Mouse (Mus musculus) lung, adult 2 months (tissue): Measurements from ENCODE around the gene Sp3. TPM values are rescaled to one million over a fixed set of nuclear protein-coding genes. Genes with fewer than 3 reads are reported as not detected.
"Not testable (repeated sequence)": the region's sequence is repeated elsewhere in the genome, so short reads cannot be mapped to it uniquely, and the experiment has no call there.

ENCODE experiments used
- DNase-seq: peaks from one replicate; pipeline ENCODE4 v3.0.0; 2022
- H3K4me1 ChIP-seq: fragments of 200-500 bp; 2 replicates; pipeline ENCODE4 v1.6.1; 2011; ENCODE audit warnings: low read length; ENCODE audit not compliant: control insufficient read depth, insufficient read depth
- H3K4me3 ChIP-seq: fragments of 200-500 bp; replicated peaks from 2 replicates; pipeline ENCODE3; 2011; ENCODE audit warnings: low read depth, mild to moderate bottlenecking, control low read depth, low read length; ENCODE audit errors: extremely low read depth
- CTCF ChIP-seq: fragments of 200-500 bp; IDR thresholded peaks from 2 replicates; pipeline ENCODE4 v1.5.1; 2011; ENCODE audit warnings: mild to moderate bottlenecking, low read length, control low read depth; ENCODE audit not compliant: insufficient read depth
- POLR2A ChIP-seq: fragments of 200-500 bp; IDR thresholded peaks from 2 replicates; pipeline ENCODE4 v1.6.1; 2011; ENCODE audit warnings: low read depth, mild to moderate bottlenecking, control low read depth, low read length, borderline replicate concordance; ENCODE audit errors: extremely low read depth
- WGBS: fragments of 180-500 bp; shearing (Covaris S2); methylation state at CpG from one replicate; pipeline ENCODE4 v1.1.7; 2018; 5-methylcytosine and 5-hydroxymethylcytosine counted together
- polyA plus RNA-seq: library from polyadenylated mRNA; depleted of rRNA; stranded (reverse); fragments of >200 nt; gene quantifications from 2 replicates; pipeline ENCODE4 v1.2.3, GENCODE M21; 2012; rRNA removed

The Sp3 gene
- polyA plus RNA-seq, 1 experiment = 16.5 TPM

GRCm38 (mm10) chr2:72908191-72908910 lies 71.9 kb downstream of the Sp3 start:
- no peak for DNase-seq
- 53% methylated on average over 20 of the region's 20 CpGs for WGBS
- no peaks in the 10 kb centered on the region for H3K4me1 ChIP-seq
- TF ChIP-seq POLR2A (no peak), CTCF (no peak)
- no peak overlapping the region for H3K4me3 ChIP-seq

- Histone ChIP-seq H3K4me1 (no peaks in the 10 kb centered on the region), H3K4me3 (no peak overlapping the region)
- WGBS = 79% methylated on average over 8 of the region's 8 CpGs
- no peak for DNase-seq
- TF ChIP-seq CTCF = no peak
- no peak for TF ChIP-seq POLR2A
These were observed 73.5 kb downstream of the Sp3 start for GRCm38 (mm10) chr2:72906745-72907144.

GRCm38 (mm10) chr2:72902816-72903680 lies 77.2 kb downstream of the Sp3 start:
- WGBS = 87% methylated on average over 16 of the region's 16 CpGs
- DNase-seq, H3K4me1 ChIP-seq, H3K4me3 ChIP-seq: not testable (repeated sequence)

GRCm38 (mm10) chr2:72898782-72899305 lies 81.4 kb downstream of the Sp3 start:
- Histone ChIP-seq H3K4me1 (no peaks in the 10 kb centered on the region), H3K4me3 (no peak overlapping the region)
- no peak for DNase-seq
- TF ChIP-seq POLR2A (no peak), CTCF (no peak)
- 52% methylated on average over 2 of the region's 2 CpGs for WGBS

GRCm38 (mm10) chr2:72898094-72898781 lies 82.0 kb downstream of the Sp3 start:
- Histone ChIP-seq H3K4me1 (no peaks in the 10 kb centered on the region), H3K4me3 (no peak overlapping the region)
- DNase-seq = no peak
- TF ChIP-seq POLR2A = no peak
- TF ChIP-seq CTCF = no peak
- WGBS = 41% methylated on average over 3 of the region's 3 CpGs

GRCm38 (mm10) chr2:72889806-72890205 lies 90.4 kb downstream of the Sp3 start:
- no peaks in the 10 kb centered on the region for H3K4me1 ChIP-seq
- TF ChIP-seq CTCF = no peak
- TF ChIP-seq POLR2A = no peak
- H3K4me3 ChIP-seq = no peak overlapping the region
- DNase-seq = no peak

Other genes with a start within 250 kb of the Sp3 start
- gene Gm11084, start 6.3 kb upstream of the Sp3 start, polyA plus RNA-seq = not detected in 2 replicates
- gene Ola1, start 238.5 kb upstream of the Sp3 start, polyA plus RNA-seq = 2.4 and 5.3 TPM in 2 replicates